Mouse (Mus musculus) testis, adult 2 months (tissue): Measurements from ENCODE around the gene Il2rb.

Experiments used
- CTCF ChIP-seq: fragments of 200-500 bp; IDR thresholded peaks from 2 replicates; pipeline ENCODE4 v1.5.1; 2012; ENCODE audit warnings: low read depth, mild to moderate bottlenecking, inconsistent platforms, low read length, moderate library complexity; ENCODE audit not compliant: control insufficient read depth, insufficient read depth, insufficient replicate concordance
- POLR2A ChIP-seq: fragments of 200-500 bp; IDR thresholded peaks from 2 replicates; pipeline ENCODE4 v1.6.1; 2012; ENCODE audit warnings: low read depth, mild to moderate bottlenecking, inconsistent platforms, low read length, moderate library complexity; ENCODE audit not compliant: control insufficient read depth

DNA sequence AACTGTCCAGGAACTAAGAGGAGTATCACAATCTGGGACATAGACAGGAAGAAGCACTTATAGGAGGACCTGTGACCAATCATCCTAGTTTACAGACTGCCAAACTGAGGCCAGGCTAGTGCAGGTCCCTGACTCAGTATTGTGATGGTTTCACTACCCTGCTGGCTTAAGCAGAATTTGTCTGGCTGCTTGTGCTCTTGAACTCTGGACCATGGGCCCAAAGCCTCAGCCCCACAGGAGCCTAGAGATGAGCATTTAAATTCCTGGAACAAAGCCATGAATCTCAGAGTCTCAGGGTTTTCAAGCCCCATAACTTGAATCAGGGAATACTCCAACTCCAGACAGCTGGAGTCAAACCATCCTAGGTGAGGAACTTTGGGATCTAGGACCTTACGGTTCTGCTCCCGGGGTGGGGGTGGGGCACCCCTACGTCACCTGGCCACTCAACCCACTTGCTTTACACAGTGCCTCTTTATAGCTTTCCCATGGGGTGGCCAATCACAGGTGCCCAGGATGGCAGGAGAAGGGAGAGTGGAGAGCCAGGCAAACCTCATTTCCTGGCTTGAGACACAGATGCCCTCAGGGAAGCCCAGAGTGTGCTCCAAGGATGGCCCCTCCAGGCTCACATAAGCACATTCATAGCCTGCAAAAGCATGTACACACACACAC is 47.2 kb upstream of the Il2rb start:
- no peak for TF ChIP-seq CTCF
- no peak for TF ChIP-seq POLR2A
